Mouse (Mus musculus) CH12.LX (cell line): ENCODE data around the gene Zbtb42. TPM values are rescaled to one million over a fixed set of nuclear protein-coding genes. Genes with fewer than 3 reads are reported as not detected.

Experiments
- DNase-seq: peaks from one replicate; pipeline ENCODE4 v3.0.0-alpha.2; 2013; ENCODE audit errors: extremely low read depth
- H3K27ac ChIP-seq: 2 replicates; pipeline ENCODE4 v1.5.1; 2012; ENCODE audit warnings: low read depth, mild to moderate bottlenecking, control low read depth, moderate library complexity; ENCODE audit not compliant: insufficient read depth
- H3K27me3 ChIP-seq: replicated peaks from 2 replicates; pipeline ENCODE3; 2012; ENCODE audit warnings: inconsistent platforms
- H3K36me3 ChIP-seq, 2 experiments: replicated peaks in 1 of 2; 2 replicates each; pipeline versions ENCODE3 to v1.6.1; 2012; ENCODE audit warnings: inconsistent platforms in 1 of 2, low read length in 1 of 2, mild to moderate bottlenecking in 1 of 2, mixed read lengths in 1 of 2, moderate library complexity in 1 of 2; ENCODE audit not compliant: control insufficient read depth in 1 of 2, insufficient read depth in 1 of 2
- H3K4me1 ChIP-seq, 2 experiments: 2 replicates each; pipeline ENCODE4 v1.6.1; 2012; ENCODE audit warnings: inconsistent platforms in 1 of 2, moderate library complexity in 1 of 2; ENCODE audit not compliant: insufficient read depth in 2 of 2, control insufficient read depth in 1 of 2
- H3K4me2 ChIP-seq: 2 replicates; pipeline ENCODE4 v1.6.1; 2012; ENCODE audit warnings: low read depth, mild to moderate bottlenecking, control low read depth; ENCODE audit not compliant: poor library complexity, insufficient read depth, severe bottlenecking
- H3K4me3 ChIP-seq, 3 experiments: fragments of 150-350 bp in 1 of 3; sonication (generic) in 1 of 3; replicated peaks in 1 of 3; 2 replicates each; pipeline versions ENCODE3 to v1.5.1; 2011 to 2012; ENCODE audit warnings: low read depth in 2 of 3, low read length in 2 of 3, mild to moderate bottlenecking in 2 of 3, moderate library complexity in 2 of 3, control low read depth in 1 of 3, improper control_type of control experiment in 1 of 3, inconsistent platforms in 1 of 3, mixed read lengths in 1 of 3; ENCODE audit not compliant: poor library complexity in 1 of 3
- H3K79me2 ChIP-seq: replicated peaks from 2 replicates; pipeline ENCODE4 v1.6.1; 2012; ENCODE audit warnings: mild to moderate bottlenecking, moderate library complexity; ENCODE audit not compliant: control insufficient read depth, poor library complexity, insufficient read depth, severe bottlenecking; ENCODE audit errors: extremely low read depth
- H3K9ac ChIP-seq: 2 replicates; pipeline ENCODE4 v1.6.1; 2012; ENCODE audit warnings: low read depth, mild to moderate bottlenecking, control low read depth, moderate library complexity; ENCODE audit not compliant: insufficient read depth
- H3K9me3 ChIP-seq: replicated peaks from 2 replicates; pipeline ENCODE3; 2012; ENCODE audit warnings: low read length, inconsistent platforms, mixed read lengths
- CHD1 ChIP-seq: IDR thresholded peaks from 2 replicates; pipeline ENCODE4 v1.6.1; 2012; ENCODE audit warnings: low read depth, low read length, improper control_type of control experiment, inconsistent platforms
- CTCF ChIP-seq, 2 experiments: IDR thresholded peaks in 1 of 2; conservative IDR thresholded peaks in 1 of 2; 2 replicates each; pipeline ENCODE4 v1.5.1; 2011 to 2012; ENCODE audit warnings: low read depth in 2 of 2, low read length in 2 of 2, improper control_type of control experiment in 1 of 2, inconsistent platforms in 1 of 2, mild to moderate bottlenecking in 1 of 2, moderate library complexity in 1 of 2
- EP300 ChIP-seq: IDR thresholded peaks from 2 replicates; pipeline ENCODE4 v1.6.1; 2011; ENCODE audit warnings: low read length, improper control_type of control experiment
- HCFC1 ChIP-seq: IDR thresholded peaks from 2 replicates; pipeline ENCODE4 v1.6.1; 2012; ENCODE audit warnings: low read depth, mild to moderate bottlenecking, inconsistent platforms, low read length, improper control_type of control experiment
- IRF4 ChIP-seq: IDR thresholded peaks from 2 replicates; pipeline ENCODE4 v1.6.1; 2014; ENCODE audit warnings: low read depth, mild to moderate bottlenecking, inconsistent platforms, low read length, improper control_type of control experiment
- MAX ChIP-seq: IDR thresholded peaks from 2 replicates; pipeline ENCODE4 v1.6.1; 2011; ENCODE audit warnings: low read length, improper control_type of control experiment
- MEF2A ChIP-seq: IDR thresholded peaks from 2 replicates; pipeline ENCODE4 v1.6.1; 2014; ENCODE audit warnings: low read depth, mild to moderate bottlenecking, inconsistent platforms, low read length, improper control_type of control experiment, borderline replicate concordance
- PAX5 ChIP-seq: IDR thresholded peaks from 2 replicates; pipeline ENCODE4 v1.6.1; 2012; ENCODE audit warnings: low read length, inconsistent platforms, mixed read lengths
- RAD21 ChIP-seq: IDR thresholded peaks from 2 replicates; pipeline ENCODE4 v1.6.1; 2011; ENCODE audit warnings: low read depth, mild to moderate bottlenecking, low read length, improper control_type of control experiment, moderate library complexity
- SIN3A ChIP-seq: IDR thresholded peaks from 2 replicates; pipeline ENCODE4 v1.6.1; 2012; ENCODE audit warnings: low read length, improper control_type of control experiment, inconsistent platforms
- SMC3 ChIP-seq: IDR thresholded peaks from 2 replicates; pipeline ENCODE4 v1.6.1; 2011; ENCODE audit warnings: low read depth, low read length, improper control_type of control experiment
- UBTF ChIP-seq: IDR thresholded peaks from 2 replicates; pipeline ENCODE4 v1.6.1; 2012; ENCODE audit warnings: low read depth, mild to moderate bottlenecking, inconsistent platforms, low read length, improper control_type of control experiment, moderate library complexity
- ZC3H11A ChIP-seq: IDR thresholded peaks from 2 replicates; pipeline ENCODE4 v1.6.1; 2012; ENCODE audit warnings: low read depth, mild to moderate bottlenecking, inconsistent platforms, low read length, improper control_type of control experiment
- ZNF384 ChIP-seq: IDR thresholded peaks from 2 replicates; pipeline ENCODE4 v1.6.1; 2012; ENCODE audit warnings: low read depth, low read length, improper control_type of control experiment, inconsistent platforms
- dilution Hi-C: fragments of 300-500 bp; cut with MboI; formaldehyde crosslinking; loops from 2 replicates; pipeline ENCODE4 v1.14.3; 2020; ENCODE audit warnings: low sequenced_read_pairs; ENCODE audit not compliant: extremely low pct_unique_long_range_greater_than_20kb, extremely low pct_ligation_motif_present
- in situ Hi-C: fragments of 300-500 bp; cut with MboI; formaldehyde crosslinking; loops from 3 replicates; pipeline ENCODE4 v1.14.3; 2019; ENCODE audit warnings: low sequenced_read_pairs, low pct_ligation_motif_present, low pct_unique_long_range_greater_than_20kb, mixed read lengths
- polyA plus RNA-seq: library from polyadenylated mRNA; unstranded; fragments of >175 nt; gene quantifications from 2 replicates; pipeline ENCODE4 v1.2.1, GENCODE M21; 2012; ENCODE audit warnings: low read depth; ENCODE audit not compliant: insufficient read length
- total RNA-seq, 2 experiments: library from RNA; depleted of rRNA; stranded (reverse); fragments of 300-350 nt in 1 of 2; fragments of >200 nt in 1 of 2; gene quantifications; 2 replicates each; pipeline ENCODE4 v1.2.3; 2012 to 2014

The Zbtb42 gene
- total RNA-seq (2012; rRNA removed), result 0.30 and 0.63 TPM in 2 replicates
- total RNA-seq (2014; rRNA removed), result not detected in 2 replicates
- 0.08 and 0.11 TPM in 2 replicates for polyA plus RNA-seq

DNA sequence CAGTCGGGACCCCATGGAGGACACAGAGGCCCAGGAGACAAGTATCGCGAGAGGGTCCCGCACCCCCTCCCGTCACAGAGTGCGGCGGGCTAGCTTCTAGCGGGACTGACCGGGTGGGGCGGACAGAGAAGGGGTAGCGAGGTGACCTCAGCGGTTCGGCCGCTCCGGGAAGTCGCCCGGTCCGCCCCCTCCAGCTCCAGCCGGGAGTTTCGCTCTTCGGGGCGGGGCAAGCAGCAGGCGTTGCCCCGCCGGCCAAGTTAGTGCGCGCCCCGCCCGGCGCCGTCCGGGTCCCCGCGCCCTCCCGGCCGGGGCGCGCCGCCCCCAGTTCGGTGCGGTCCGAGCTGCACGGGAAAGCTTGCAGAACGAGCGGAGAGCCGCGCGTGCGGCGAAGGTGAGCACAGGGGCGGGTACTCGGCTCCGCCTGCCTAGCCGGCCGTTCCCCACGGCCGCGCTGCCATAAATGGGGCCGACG lies at the start of gene Zbtb42:
Gene Zbtb42 (plus strand): TSS at position 274 of the 472 bp plus-strand sequence.
- H3K27ac ChIP-seq, result no peak within 1 kb of the TSS
- peaks cover 2% of the 10 kb centered on the region; the same call in 1 of the 2 replicates for H3K79me2 ChIP-seq
- no peak for DNase-seq
- peaks cover 76% of the 10 kb centered on the region for H3K27me3 ChIP-seq
- no peak for TF ChIP-seq SMC3
- TF ChIP-seq PAX5, result no peak
- TF ChIP-seq MEF2A, result no peak
- TF ChIP-seq HCFC1, result no peak
- TF ChIP-seq ZC3H11A, result no peak
- TF ChIP-seq SIN3A, result no peak
- no peak for TF ChIP-seq MAX
- no peak for TF ChIP-seq UBTF
- no peak for TF ChIP-seq CHD1
- TF ChIP-seq CTCF (conservative IDR thresholded peaks at IDR 0.05 in 1 of 2, IDR thresholded peaks at IDR 0.05 in 1 of 2; ENCODE audit: low read depth in 2 of 2, low read length in 2 of 2), result no peak
- TF ChIP-seq RAD21, result no peak
- no peak for TF ChIP-seq ZNF384
- TF ChIP-seq EP300, result no peak
- H3K9ac ChIP-seq, result peak within 1 kb of the TSS; percentile 21
- in situ Hi-C loops (no loop called here), dilution Hi-C loops (no loop called here)
- peaks cover 3% of the 10 kb centered on the region for H3K9me3 ChIP-seq
- no peaks in the 10 kb centered on the region for H3K36me3 ChIP-seq
- peak within 1 kb of the TSS; percentile 81 for H3K4me2 ChIP-seq
- peak within 1 kb of the TSS; percentile 23 to 78 (median 45) for H3K4me3 ChIP-seq
- H3K4me1 ChIP-seq, result peaks cover 11 to 21% of the 10 kb centered on the region in 2 experiments

DNA sequence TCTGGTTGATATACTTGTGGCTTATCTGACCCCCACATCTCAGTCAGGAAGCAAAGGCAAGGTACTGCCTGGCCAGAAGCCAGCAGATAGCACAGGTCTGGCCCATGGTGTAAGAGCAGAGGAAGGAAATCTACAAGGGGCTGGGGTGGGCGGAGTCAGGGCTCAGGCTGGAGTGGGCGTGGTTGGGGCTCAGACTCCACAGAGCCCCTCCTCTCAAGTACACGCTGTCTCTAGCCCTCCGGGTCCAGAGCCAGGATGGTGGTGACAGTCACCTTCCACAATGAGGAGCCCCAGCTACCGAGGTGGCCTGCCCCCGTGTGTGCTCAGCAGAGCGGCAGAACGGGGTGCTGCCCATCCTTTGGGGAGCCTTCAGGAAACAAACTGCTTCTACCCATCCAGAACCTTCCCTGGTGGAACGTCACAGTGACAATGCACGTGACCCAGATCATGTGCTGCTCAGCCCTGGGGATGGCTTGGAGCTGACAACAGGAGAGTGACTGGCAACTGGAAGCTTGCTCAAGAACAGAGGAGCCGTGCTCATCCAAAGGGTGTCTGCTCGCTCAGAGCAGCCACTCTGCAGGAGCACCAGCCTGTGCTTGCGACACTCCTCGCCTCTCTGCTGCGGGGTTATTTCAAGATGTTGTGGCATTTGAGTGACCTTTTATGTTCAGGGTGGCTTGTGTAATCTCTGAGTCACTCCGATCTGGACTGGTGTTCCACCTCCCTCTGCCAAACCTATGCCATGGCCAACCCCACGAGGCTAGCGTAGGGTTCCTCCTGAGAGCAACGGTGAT lies 49.5 kb upstream of the Zbtb42 start:
- Histone ChIP-seq H3K4me3 (no peak overlapping the region), H3K4me2 (no peak overlapping the region)
- no peak for DNase-seq
- TF ChIP-seq IRF4 (no peak), SIN3A (no peak), MAX (no peak)
- TF ChIP-seq, all 38 proteins: peak for 0
- H3K36me3 ChIP-seq, result peaks cover 0 to 27% of the 10 kb centered on the region in 2 experiments
- peaks cover 32 to 79% of the 10 kb centered on the region in 2 experiments for H3K4me1 ChIP-seq
- no peak overlapping the region for H3K9ac ChIP-seq
- no peak overlapping the region for H3K27ac ChIP-seq
- dilution Hi-C loops (no loop called here), in situ Hi-C loops (no loop called here)
- no peaks in the 10 kb centered on the region for H3K27me3 ChIP-seq
- H3K9me3 ChIP-seq, result no peaks in the 10 kb centered on the region
- no peaks in the 10 kb centered on the region for H3K79me2 ChIP-seq
